Mouse (Mus musculus): ENCODE measurements around the gene Svip. TPM values are rescaled to one million over a fixed set of nuclear protein-coding genes. Genes with fewer than 3 reads are reported as not detected.

The Svip gene
- polyA plus RNA-seq (2014; fragmentation: Nextera tagmentation; extraction: Ambion mirVana): 14.5 and 15.2 TPM in 2 replicates

GRCm38 (mm10) chr7:52005511-52006295 lies at the start of gene Svip:
Gene Svip, minus strand, starts transcription at chr7:52006018.
- Histone ChIP-seq H3K4me2 (peak within 1 kb of the TSS; percentile 76), H3K36me3 (ENCODE audit: control insufficient read depth, insufficient read depth, low read length) (no peaks in the 10 kb centered on the region), H3K9me3 (ENCODE audit: control insufficient read depth, low read length) (no peaks in the 10 kb centered on the region), H3K4me1 (ENCODE audit: control insufficient read depth, insufficient read depth, low read length) (no peaks in the 10 kb centered on the region), H3K27ac (ENCODE audit: low read depth, low read length) (no peak within 1 kb of the TSS; the same call in 1 of the 2 replicates), H3K4me3 (ENCODE audit: low read depth, low read length) (peak within 1 kb of the TSS; percentile 64), H3K27me3 (ENCODE audit: control insufficient read depth, insufficient read depth, low read length) (no peaks in the 10 kb centered on the region), H3K9ac (ENCODE audit: low read length) (peak within 1 kb of the TSS; percentile 65)
- 1% methylated on average over 42 of the region's 47 CpGs for WGBS
- ATAC-seq (ENCODE audit: low FRiP score) (peak; percentile 96), DNase-seq (ENCODE audit: low spot score, missing footprints) (peak; percentile 98)

- H3K27me3 ChIP-seq (ENCODE audit: control insufficient read depth, insufficient read depth, low read length): no peaks in the 10 kb centered on the region
- H3K4me2 ChIP-seq: no peak overlapping the region
- peak; percentile 96 for DNase-seq (ENCODE audit: low spot score, missing footprints)
- WGBS: 49% methylated on average over 8 of the region's 8 CpGs
- no peak overlapping the region for H3K9ac ChIP-seq (ENCODE audit: low read length)
- ATAC-seq (ENCODE audit: low FRiP score): peak; percentile 64; the same call in 1 of the 2 replicates
- H3K36me3 ChIP-seq (ENCODE audit: control insufficient read depth, insufficient read depth, low read length): no peaks in the 10 kb centered on the region
- H3K4me1 ChIP-seq (ENCODE audit: control insufficient read depth, insufficient read depth, low read length): no peaks in the 10 kb centered on the region
- H3K9me3 ChIP-seq (ENCODE audit: control insufficient read depth, low read length): no peaks in the 10 kb centered on the region
- no peak overlapping the region for H3K27ac ChIP-seq (ENCODE audit: low read depth, low read length)
- no peak overlapping the region for H3K4me3 ChIP-seq (ENCODE audit: low read depth, low read length)
Measured at GRCm38 (mm10) chr7:52037600-52038582, 32.1 kb upstream of the Svip start.

- DNase-seq (ENCODE audit: low spot score, missing footprints) (no peak), ATAC-seq (ENCODE audit: low FRiP score) (no peak)
- Histone ChIP-seq H3K4me3 (ENCODE audit: low read depth, low read length) (no peak overlapping the region), H3K9ac (ENCODE audit: low read length) (no peak overlapping the region), H3K4me2 (no peak overlapping the region), H3K27ac (ENCODE audit: low read depth, low read length) (no peak overlapping the region), H3K9me3 (ENCODE audit: control insufficient read depth, low read length) (no peaks in the 10 kb centered on the region), H3K36me3 (ENCODE audit: control insufficient read depth, insufficient read depth, low read length) (no peaks in the 10 kb centered on the region), H3K27me3 (ENCODE audit: control insufficient read depth, insufficient read depth, low read length) (no peaks in the 10 kb centered on the region), H3K4me1 (ENCODE audit: control insufficient read depth, insufficient read depth, low read length) (no peaks in the 10 kb centered on the region)
- 94% methylated on average over 5 of the region's 5 CpGs for WGBS
Measured at GRCm38 (mm10) chr7:52024050-52024626, 18.3 kb upstream of the Svip start.

GRCm38 (mm10) chr7:52022039-52022438 lies 16.2 kb upstream of the Svip start:
- WGBS: 86% methylated on average over 4 of the region's 4 CpGs
- no peak overlapping the region for H3K27ac ChIP-seq (ENCODE audit: low read depth, low read length)
- H3K27me3 ChIP-seq (ENCODE audit: control insufficient read depth, insufficient read depth, low read length): no peaks in the 10 kb centered on the region
- H3K4me1 ChIP-seq (ENCODE audit: control insufficient read depth, insufficient read depth, low read length): no peaks in the 10 kb centered on the region
- H3K9ac ChIP-seq (ENCODE audit: low read length): no peak overlapping the region
- no peaks in the 10 kb centered on the region for H3K36me3 ChIP-seq (ENCODE audit: control insufficient read depth, insufficient read depth, low read length)
- DNase-seq (ENCODE audit: low spot score, missing footprints) (no peak), ATAC-seq (ENCODE audit: low FRiP score) (no peak)
- no peaks in the 10 kb centered on the region for H3K9me3 ChIP-seq (ENCODE audit: control insufficient read depth, low read length)
- H3K4me3 ChIP-seq (ENCODE audit: low read depth, low read length): no peak overlapping the region
- no peak overlapping the region for H3K4me2 ChIP-seq

- ATAC-seq (ENCODE audit: low FRiP score) (no peak), DNase-seq (ENCODE audit: low spot score, missing footprints) (no peak)
- WGBS: 89% methylated on average over 3 of the region's 3 CpGs
- H3K27me3 ChIP-seq (ENCODE audit: control insufficient read depth, insufficient read depth, low read length): no peaks in the 10 kb centered on the region
- no peak within 1 kb of the TSS for H3K4me3 ChIP-seq (ENCODE audit: low read depth, low read length)
- no peaks in the 10 kb centered on the region for H3K36me3 ChIP-seq (ENCODE audit: control insufficient read depth, insufficient read depth, low read length)
- no peaks in the 10 kb centered on the region for H3K4me1 ChIP-seq (ENCODE audit: control insufficient read depth, insufficient read depth, low read length)
- H3K27ac ChIP-seq (ENCODE audit: low read depth, low read length): no peak within 1 kb of the TSS
- no peak within 1 kb of the TSS for H3K9ac ChIP-seq (ENCODE audit: low read length)
- no peaks in the 10 kb centered on the region for H3K9me3 ChIP-seq (ENCODE audit: control insufficient read depth, low read length)
- H3K4me2 ChIP-seq: no peak within 1 kb of the TSS
Measured at GRCm38 (mm10) chr7:52015628-52016027, 9.8 kb upstream of the Svip start, which contains the start of gene 1700015G11Rik. Gene 1700015G11Rik, minus strand, starts transcription at chr7:52015728.

GRCm38 (mm10) chr7:52015180-52015579 lies 9.4 kb upstream of the Svip start:
- 73% methylated on average over 1 of the region's 1 CpGs for WGBS
- H3K4me3 ChIP-seq (ENCODE audit: low read depth, low read length): no peak overlapping the region

GRCm38 (mm10) chr7:52013457-52013856 lies 7.6 kb upstream of the Svip start:
- WGBS: 82% methylated on average over 7 of the region's 7 CpGs

More at GRCm38 (mm10) chr7:52015180-52015579, 9.4 kb upstream of the Svip start:
- Histone ChIP-seq H3K4me1 (ENCODE audit: control insufficient read depth, insufficient read depth, low read length) (no peaks in the 10 kb centered on the region), H3K4me2 (no peak overlapping the region), H3K36me3 (ENCODE audit: control insufficient read depth, insufficient read depth, low read length) (no peaks in the 10 kb centered on the region), H3K27me3 (ENCODE audit: control insufficient read depth, insufficient read depth, low read length) (no peaks in the 10 kb centered on the region), H3K27ac (ENCODE audit: low read depth, low read length) (no peak overlapping the region), H3K9ac (ENCODE audit: low read length) (no peak overlapping the region), H3K9me3 (ENCODE audit: control insufficient read depth, low read length) (no peaks in the 10 kb centered on the region)
- ATAC-seq (ENCODE audit: low FRiP score): no peak
- DNase-seq (ENCODE audit: low spot score, missing footprints): no peak

GRCm38 (mm10) chr7:52007138-52007537 lies 1.3 kb upstream of the Svip start:
- no peak for DNase-seq (ENCODE audit: low spot score, missing footprints)
- 86% methylated on average over 2 of the region's 2 CpGs for WGBS

More at GRCm38 (mm10) chr7:52013457-52013856, 7.6 kb upstream of the Svip start:
- Histone ChIP-seq H3K9ac (ENCODE audit: low read length) (no peak overlapping the region), H3K4me3 (ENCODE audit: low read depth, low read length) (no peak overlapping the region), H3K9me3 (ENCODE audit: control insufficient read depth, low read length) (no peaks in the 10 kb centered on the region), H3K4me1 (ENCODE audit: control insufficient read depth, insufficient read depth, low read length) (no peaks in the 10 kb centered on the region), H3K27ac (ENCODE audit: low read depth, low read length) (no peak overlapping the region), H3K4me2 (no peak overlapping the region), H3K36me3 (ENCODE audit: control insufficient read depth, insufficient read depth, low read length) (no peaks in the 10 kb centered on the region), H3K27me3 (ENCODE audit: control insufficient read depth, insufficient read depth, low read length) (no peaks in the 10 kb centered on the region)
- ATAC-seq (ENCODE audit: low FRiP score) (no peak), DNase-seq (ENCODE audit: low spot score, missing footprints) (no peak)

More at GRCm38 (mm10) chr7:52007138-52007537, 1.3 kb upstream of the Svip start:
- Histone ChIP-seq H3K4me2 (no peak overlapping the region), H3K27ac (ENCODE audit: low read depth, low read length) (no peak overlapping the region), H3K4me1 (ENCODE audit: control insufficient read depth, insufficient read depth, low read length) (no peaks in the 10 kb centered on the region), H3K9ac (ENCODE audit: low read length) (no peak overlapping the region), H3K9me3 (ENCODE audit: control insufficient read depth, low read length) (no peaks in the 10 kb centered on the region), H3K27me3 (ENCODE audit: control insufficient read depth, insufficient read depth, low read length) (no peaks in the 10 kb centered on the region), H3K4me3 (ENCODE audit: low read depth, low read length) (no peak overlapping the region), H3K36me3 (ENCODE audit: control insufficient read depth, insufficient read depth, low read length) (no peaks in the 10 kb centered on the region)
- ATAC-seq (ENCODE audit: low FRiP score): no peak
